Mouse (Mus musculus) neutrophil, adult 83 days (primary cell): Measurements from ENCODE around the gene Tff2. TPM values are rescaled to one million over a fixed set of nuclear protein-coding genes. Genes with fewer than 3 reads are reported as not detected.

Source experiments
- total RNA-seq, 2 experiments: library from RNA; stranded (reverse); gene quantifications; one replicate each; pipeline ENCODE4 v1.2.4; 2023

Gene Tff2
- not detected for total RNA-seq

GRCm38 (mm10) chr17:31144040-31145037, at the start of gene Tff2:
TSS of gene Tff2 (minus strand) at chr17:31144282.

GRCm38 (mm10) chr17:31165127-31165526, 21.0 kb upstream of the Tff2 start, which contains the start of gene Tff1:
TSS of gene Tff1 (minus strand) at chr17:31165277.

GRCm38 (mm10) chr17:31129452-31129851, 14.6 kb downstream of the Tff2 start, which contains the start of gene Tff3:
TSS of gene Tff3 (minus strand) at chr17:31129646.

Other genes starting within 250 kb of the Tff2 start
- not detected for gene Glp1r, start 242.5 kb downstream of the Tff2 start, total RNA-seq
- gene Umodl1, start 189.6 kb downstream of the Tff2 start, total RNA-seq: not detected
- 10 to 100 TPM; 48.6 to 50.0 TPM for gene Abcg1, start 86.6 kb downstream of the Tff2 start, total RNA-seq
- gene Tff3, start 14.6 kb downstream of the Tff2 start, total RNA-seq: not detected
- gene Tff1, start 21.0 kb upstream of the Tff2 start, total RNA-seq: not detected
- 1 to 10 TPM; 1.8 TPM for gene Tmprss3, start 54.7 kb upstream of the Tff2 start, total RNA-seq
- gene Ubash3a, start 63.6 kb upstream of the Tff2 start, total RNA-seq: 1 to 10 TPM; 7.2 TPM
- 1 to 10 TPM; 2.8 to 4.0 TPM for gene Rsph1, start 133.1 kb upstream of the Tff2 start, total RNA-seq
- gene Slc37a1, start 142.5 kb upstream of the Tff2 start, total RNA-seq: 10 to 100 TPM; 25.4 to 35.6 TPM
- not detected for gene Pde9a, start 241.9 kb upstream of the Tff2 start, total RNA-seq